Mouse (Mus musculus) E14TG2a.4 (cell line): ENCODE measurements around the gene Pik3r1.

ENCODE experiments used
- CTCF ChIP-seq: conservative IDR thresholded peaks from 2 replicates; pipeline ENCODE4 v1.5.1; 2014; ENCODE audit warnings: low read length
- NANOG ChIP-seq: IDR thresholded peaks from 2 replicates; pipeline ENCODE4 v1.6.1; 2014; ENCODE audit warnings: borderline replicate concordance, low read length, mixed read lengths
- POU5F1 ChIP-seq: IDR thresholded peaks from 2 replicates; pipeline ENCODE4 v1.6.1; 2014; ENCODE audit warnings: low read length, borderline replicate concordance

- TF ChIP-seq CTCF (no peak), NANOG (0 out of 2 replicates have a peak, but pooled peaks have one; percentile 15), POU5F1 (no peak)
These were observed 136.5 kb downstream of the Pik3r1 start for GRCm38 (mm10) chr13:101631561-101631960.
